Mouse (Mus musculus) midbrain, embryonic 12.5 days (tissue): ENCODE data around the gene Pld1. TPM values are rescaled to one million over a fixed set of nuclear protein-coding genes. Genes with fewer than 3 reads are reported as not detected.

ENCODE experiments used
- ATAC-seq: fragments of 200-750 bp; cut with Nextera tagmentation; 2 replicates; pipeline ENCODE4 v1.8.0; 2017; ENCODE audit warnings: low read depth, moderate TSS enrichment, moderate library complexity; ENCODE audit not compliant: low FRiP score
- H3K27ac ChIP-seq: fragments of 300-500 bp; sonication (generic); replicated peaks from 2 replicates; pipeline ENCODE4 v1.5.1; 2016; ENCODE audit warnings: mild to moderate bottlenecking
- H3K27me3 ChIP-seq: fragments of 300-500 bp; sonication (generic); 2 replicates; pipeline ENCODE4 v1.6.1; 2016; ENCODE audit warnings: mild to moderate bottlenecking
- H3K36me3 ChIP-seq: fragments of 300-500 bp; sonication (generic); 2 replicates; pipeline ENCODE4 v1.6.1; 2016
- H3K4me1 ChIP-seq: fragments of 300-500 bp; sonication (generic); 2 replicates; pipeline ENCODE4 v1.6.1; 2016
- H3K4me2 ChIP-seq: fragments of 300-500 bp; sonication (generic); replicated peaks from 2 replicates; pipeline ENCODE4 v1.6.1; 2016; ENCODE audit warnings: mild to moderate bottlenecking, moderate library complexity
- H3K4me3 ChIP-seq: fragments of 300-500 bp; sonication (generic); 2 replicates; pipeline ENCODE4 v1.5.1; 2016; ENCODE audit warnings: mild to moderate bottlenecking
- H3K9ac ChIP-seq: fragments of 300-500 bp; sonication (generic); replicated peaks from 2 replicates; pipeline ENCODE4 v1.6.1; 2016; ENCODE audit warnings: mild to moderate bottlenecking, moderate library complexity
- H3K9me3 ChIP-seq: fragments of 300-500 bp; sonication (generic); 2 replicates; pipeline ENCODE4 v1.6.1; 2016; ENCODE audit warnings: mild to moderate bottlenecking
- WGBS: fragments of 180-500 bp; shearing (Covaris S2); methylation state at CpG from one replicate; pipeline ENCODE4 v1.1.7; 2016; 5-methylcytosine and 5-hydroxymethylcytosine counted together
- polyA plus RNA-seq: library from polyadenylated mRNA; unstranded; fragments of >200 nt; fragmentation: Nextera tagmentation; extraction: Ambion mirVana; gene quantifications from 2 replicates; pipeline ENCODE4 v1.2.1, GENCODE M21; 2016

Gene Pld1
- polyA plus RNA-seq, 1 experiment from 2014 or later: 5.9 TPM

GRCm38 (mm10) chr3:28080116-28080515, 141.6 kb downstream of the Pld1 start:
- 87% methylated on average over 1 of the region's 1 CpGs for WGBS

GRCm38 (mm10) chr3:28081012-28081411, 142.5 kb downstream of the Pld1 start:
- WGBS: 86% methylated on average over 6 of the region's 6 CpGs
- no peak overlapping the region for H3K9ac ChIP-seq
- no peak overlapping the region for H3K27ac ChIP-seq
- H3K36me3 ChIP-seq: no peaks in the 10 kb centered on the region
- H3K4me1 ChIP-seq: no peaks in the 10 kb centered on the region
- ATAC-seq: no peak
- H3K27me3 ChIP-seq: no peaks in the 10 kb centered on the region
- no peaks in the 10 kb centered on the region for H3K9me3 ChIP-seq
- H3K4me3 ChIP-seq: no peak overlapping the region
- no peak overlapping the region for H3K4me2 ChIP-seq

More at GRCm38 (mm10) chr3:28080116-28080515, 141.6 kb downstream of the Pld1 start:
- Histone ChIP-seq H3K27me3 (no peaks in the 10 kb centered on the region), H3K9ac (no peak overlapping the region), H3K4me2 (no peak overlapping the region), H3K9me3 (no peaks in the 10 kb centered on the region), H3K36me3 (no peaks in the 10 kb centered on the region), H3K4me3 (no peak overlapping the region), H3K4me1 (no peaks in the 10 kb centered on the region), H3K27ac (no peak overlapping the region)
- ATAC-seq: no peak

GRCm38 (mm10) chr3:28083218-28083617, 144.7 kb downstream of the Pld1 start:
- no peak overlapping the region for H3K9ac ChIP-seq
- no peaks in the 10 kb centered on the region for H3K36me3 ChIP-seq
- no peaks in the 10 kb centered on the region for H3K9me3 ChIP-seq
- H3K27me3 ChIP-seq: no peaks in the 10 kb centered on the region
- WGBS: 86% methylated on average over 3 of the region's 3 CpGs
- H3K4me2 ChIP-seq: no peak overlapping the region
- ATAC-seq: no peak
- no peaks in the 10 kb centered on the region for H3K4me1 ChIP-seq
- H3K4me3 ChIP-seq: no peak overlapping the region
- no peak overlapping the region for H3K27ac ChIP-seq

GRCm38 (mm10) chr3:28084281-28084680, 145.8 kb downstream of the Pld1 start:
- Histone ChIP-seq H3K27me3 (no peaks in the 10 kb centered on the region), H3K36me3 (no peaks in the 10 kb centered on the region), H3K4me3 (no peak overlapping the region), H3K4me1 (no peaks in the 10 kb centered on the region), H3K9ac (no peak overlapping the region), H3K4me2 (no peak overlapping the region), H3K9me3 (no peaks in the 10 kb centered on the region), H3K27ac (no peak overlapping the region)
- 66% methylated on average over 2 of the region's 2 CpGs for WGBS
- no peak for ATAC-seq

GRCm38 (mm10) chr3:28091296-28091695, 152.8 kb downstream of the Pld1 start:
- no peak for ATAC-seq
- no peak overlapping the region for H3K27ac ChIP-seq
- H3K4me3 ChIP-seq: no peak overlapping the region
- 28% methylated on average over 1 of the region's 1 CpGs for whole genome bisulfite sequencing
- H3K9ac ChIP-seq: no peak overlapping the region
- H3K9me3 ChIP-seq: no peaks in the 10 kb centered on the region
- no peaks in the 10 kb centered on the region for H3K4me1 ChIP-seq
- H3K4me2 ChIP-seq: no peak overlapping the region
- H3K27me3 ChIP-seq: no peaks in the 10 kb centered on the region
- H3K36me3 ChIP-seq: no peaks in the 10 kb centered on the region

- Histone ChIP-seq H3K4me1 (no peaks in the 10 kb centered on the region), H3K9me3 (no peaks in the 10 kb centered on the region), H3K27me3 (no peaks in the 10 kb centered on the region), H3K27ac (no peak overlapping the region), H3K4me2 (no peak overlapping the region), H3K36me3 (no peaks in the 10 kb centered on the region), H3K9ac (no peak overlapping the region), H3K4me3 (no peak overlapping the region)
- 93% methylated on average over 2 of the region's 2 CpGs for WGBS
- ATAC-seq: no peak
Measured at GRCm38 (mm10) chr3:28091741-28092140, 153.2 kb downstream of the Pld1 start.

- Histone ChIP-seq H3K27ac (no peak overlapping the region), H3K4me2 (no peak overlapping the region), H3K36me3 (no peaks in the 10 kb centered on the region), H3K9me3 (no peaks in the 10 kb centered on the region), H3K9ac (no peak overlapping the region), H3K4me3 (no peak overlapping the region), H3K27me3 (no peaks in the 10 kb centered on the region), H3K4me1 (no peaks in the 10 kb centered on the region)
- ATAC-seq: peak; percentile 47; the same call in 1 of the 2 replicates
- 71% methylated on average over 9 of the region's 9 CpGs for WGBS
Measured at GRCm38 (mm10) chr3:28093684-28094302, 155.3 kb downstream of the Pld1 start.

- H3K27ac ChIP-seq: no peak overlapping the region
- no peak for ATAC-seq
- no peaks in the 10 kb centered on the region for H3K9me3 ChIP-seq
- H3K9ac ChIP-seq: no peak overlapping the region
- 94% methylated on average over 9 of the region's 9 CpGs for WGBS
- no peak overlapping the region for H3K4me3 ChIP-seq
- H3K36me3 ChIP-seq: no peaks in the 10 kb centered on the region
- H3K27me3 ChIP-seq: no peaks in the 10 kb centered on the region
- no peak overlapping the region for H3K4me2 ChIP-seq
- no peaks in the 10 kb centered on the region for H3K4me1 ChIP-seq
Measured at GRCm38 (mm10) chr3:28095451-28095850, 157.0 kb downstream of the Pld1 start.

GRCm38 (mm10) chr3:28099175-28099574, 160.7 kb downstream of the Pld1 start:
- H3K36me3 ChIP-seq: no peaks in the 10 kb centered on the region
- H3K27me3 ChIP-seq: no peaks in the 10 kb centered on the region
- no peak for ATAC-seq
- H3K4me3 ChIP-seq: no peak overlapping the region
- H3K9ac ChIP-seq: no peak overlapping the region
- H3K9me3 ChIP-seq: no peaks in the 10 kb centered on the region
- 88% methylated on average over 9 of the region's 9 CpGs for whole genome bisulfite sequencing
- H3K27ac ChIP-seq: no peak overlapping the region
- H3K4me2 ChIP-seq: no peak overlapping the region
- no peaks in the 10 kb centered on the region for H3K4me1 ChIP-seq

- Histone ChIP-seq H3K4me3 (no peak overlapping the region), H3K9ac (no peak overlapping the region), H3K36me3 (no peaks in the 10 kb centered on the region), H3K9me3 (no peaks in the 10 kb centered on the region), H3K27ac (no peak overlapping the region), H3K27me3 (no peaks in the 10 kb centered on the region), H3K4me1 (no peaks in the 10 kb centered on the region), H3K4me2 (no peak overlapping the region)
- WGBS: 81% methylated on average over 1 of the region's 1 CpGs
- ATAC-seq: no peak
Measured at GRCm38 (mm10) chr3:28104992-28105391, 166.5 kb downstream of the Pld1 start.

GRCm38 (mm10) chr3:28107446-28108004, 169.0 kb downstream of the Pld1 start:
- H3K4me2 ChIP-seq: no peak overlapping the region
- WGBS: 50% methylated on average over 6 of the region's 6 CpGs
- no peak overlapping the region for H3K27ac ChIP-seq
- no peaks in the 10 kb centered on the region for H3K9me3 ChIP-seq
- no peaks in the 10 kb centered on the region for H3K36me3 ChIP-seq
- H3K4me1 ChIP-seq: no peaks in the 10 kb centered on the region
- peak; percentile 58 for ATAC-seq
- H3K4me3 ChIP-seq: no peak overlapping the region
- no peaks in the 10 kb centered on the region for H3K27me3 ChIP-seq
- no peak overlapping the region for H3K9ac ChIP-seq

GRCm38 (mm10) chr3:28111516-28111915, 173.0 kb downstream of the Pld1 start:
- no peak overlapping the region for H3K4me2 ChIP-seq
- H3K9ac ChIP-seq: no peak overlapping the region
- H3K4me1 ChIP-seq: no peaks in the 10 kb centered on the region; the same call in 1 of the 2 replicates
- no peak overlapping the region for H3K27ac ChIP-seq
- ATAC-seq: no peak
- no peaks in the 10 kb centered on the region for H3K36me3 ChIP-seq
- H3K4me3 ChIP-seq: no peak overlapping the region
- WGBS: 83% methylated on average over 5 of the region's 5 CpGs
- H3K27me3 ChIP-seq: no peaks in the 10 kb centered on the region
- H3K9me3 ChIP-seq: no peaks in the 10 kb centered on the region

- Histone ChIP-seq H3K27ac (no peak overlapping the region), H3K27me3 (no peaks in the 10 kb centered on the region), H3K4me3 (no peak overlapping the region), H3K9ac (no peak overlapping the region), H3K9me3 (no peaks in the 10 kb centered on the region), H3K4me2 (no peak overlapping the region), H3K4me1 (no peaks in the 10 kb centered on the region; the same call in 1 of the 2 replicates), H3K36me3 (no peaks in the 10 kb centered on the region)
- no peak for ATAC-seq
- 96% methylated on average over 2 of the region's 2 CpGs for WGBS
Measured at GRCm38 (mm10) chr3:28113881-28114280, 175.4 kb downstream of the Pld1 start.
